Mouse (Mus musculus) embryonic fibroblast, embryonic 13.5 days (primary cell): ENCODE measurements at regions not wholly inside any gene's neighbourhood (a gene's known extent, or its start where the extent isn't known, plus 50 kb on each side); places are given as distances from the start of the nearest gene placed in this dataset.
"Not testable (repeated sequence)": the region's sequence is repeated elsewhere in the genome, so short reads cannot be mapped to it uniquely, and the experiment has no call there.

Experiments
- CTCF ChIP-seq: IDR thresholded peaks from 2 replicates; pipeline ENCODE4 v1.5.1; 2011; ENCODE audit warnings: mild to moderate bottlenecking, control low read depth, low read length, moderate library complexity, borderline replicate concordance; ENCODE audit not compliant: insufficient read depth
- POLR2A ChIP-seq: IDR thresholded peaks from 2 replicates; pipeline ENCODE4 v1.6.1; 2011; ENCODE audit warnings: low read depth, mild to moderate bottlenecking, control low read depth, low read length, moderate library complexity

DNA sequence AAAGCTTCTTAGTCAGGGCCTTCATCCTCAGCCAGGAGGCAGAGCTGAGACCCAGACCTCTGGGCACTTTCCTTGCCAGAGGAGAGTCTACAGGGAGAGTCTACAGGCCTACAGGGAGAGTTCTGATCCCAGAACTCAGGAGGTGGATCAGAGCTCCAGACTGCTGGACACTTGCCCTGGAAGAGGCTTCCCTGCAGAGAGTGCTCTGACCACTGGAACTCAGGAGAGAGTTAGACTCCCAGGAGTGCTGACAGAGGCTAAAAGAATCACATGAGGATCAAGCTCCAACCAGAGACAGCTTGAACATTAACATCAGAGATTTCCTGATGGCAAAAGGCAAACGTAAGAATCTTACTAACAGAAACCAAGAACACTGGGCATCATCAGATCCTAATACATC is 288.2 kb downstream of the Atxn7l3b start:
- TF ChIP-seq POLR2A, CTCF: not testable (repeated sequence)
